ENCODE assay signal across 7 mouse cellular contexts in the genomic region with DNA sequence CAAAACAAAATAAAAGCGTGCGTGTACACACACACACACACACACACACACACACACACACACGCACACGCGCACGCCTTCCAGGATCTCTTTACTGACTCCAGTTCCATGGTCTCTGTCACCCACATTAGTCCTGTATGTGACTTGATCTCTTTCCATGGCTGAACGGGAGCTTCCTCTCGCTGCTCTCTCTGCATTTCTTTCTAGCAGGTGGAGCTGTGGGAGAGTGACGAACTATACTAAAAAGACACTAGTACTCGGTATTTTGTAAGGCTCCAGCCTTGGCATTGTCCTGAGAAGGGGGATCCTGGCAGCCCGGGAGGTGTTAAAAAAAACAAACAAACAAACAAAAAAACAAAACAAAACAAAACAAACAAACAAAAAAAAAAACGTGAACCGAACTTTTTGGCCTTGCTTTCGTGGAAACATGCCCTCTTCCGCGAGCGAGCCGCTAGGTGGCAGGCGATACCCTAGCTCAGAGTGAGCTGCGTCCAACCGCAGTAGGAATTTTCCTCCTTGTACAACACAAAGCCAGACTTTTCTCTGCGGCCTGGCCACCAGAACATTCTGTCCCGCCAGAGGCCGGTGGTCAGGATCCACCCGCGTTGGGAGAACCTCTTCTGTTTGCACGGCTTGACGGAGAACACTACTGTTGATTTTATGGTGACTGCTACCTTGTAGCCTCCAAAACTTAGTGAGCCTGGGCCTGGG. TPM values are rescaled to one million over a fixed set of nuclear protein-coding genes. Genes with fewer than 3 reads are reported as not detected.
A peak's percentile ranks its signal among the peaks of the same experiment; 100 is the strongest.
DNase-seq lines count a peak whose midpoint lies in the region; ATAC-seq lines count a peak whose summit lies in the region.

No protein-coding gene starts in this region.

- H3K4me1 ChIP-seq in embryonic facial prominence, embryonic 12.5 days, result peaks cover 12% of the 10 kb centered on the region; the same call in 1 of the 2 replicates
- no peaks in the 10 kb centered on the region for H3K4me1 ChIP-seq in limb, embryonic 11.5 days (ENCODE audit: control insufficient read depth, insufficient read depth, low read length)
- H3K4me1 ChIP-seq in midbrain, embryonic 13.5 days (replicated peaks), result peaks cover 9% of the 10 kb centered on the region

- H3K36me3 ChIP-seq in embryonic facial prominence, embryonic 12.5 days, result no peaks in the 10 kb centered on the region
- no peaks in the 10 kb centered on the region for H3K36me3 ChIP-seq in limb, embryonic 11.5 days (ENCODE audit: control insufficient read depth, insufficient read depth, low read length)
- no peaks in the 10 kb centered on the region for H3K36me3 ChIP-seq in midbrain, embryonic 13.5 days

- H3K4me2 ChIP-seq in embryonic facial prominence, embryonic 12.5 days (replicated peaks), result peak overlapping the region; percentile 16
- H3K4me2 ChIP-seq in limb, embryonic 11.5 days (ENCODE audit: low read depth, severe bottlenecking), result no peak overlapping the region; the same call in 1 of the 2 replicates
- no peak overlapping the region for H3K4me2 ChIP-seq in midbrain, embryonic 13.5 days (replicated peaks)

- H3K9me3 ChIP-seq in embryonic facial prominence, embryonic 12.5 days, result no peaks in the 10 kb centered on the region
- H3K9me3 ChIP-seq in limb, embryonic 11.5 days (ENCODE audit: control insufficient read depth, low read length), result no peaks in the 10 kb centered on the region
- H3K9me3 ChIP-seq in midbrain, embryonic 13.5 days, result no peaks in the 10 kb centered on the region

- WGBS in embryonic facial prominence, embryonic 12.5 days, result 27% methylated on average over 28 of the region's 28 CpGs
- WGBS in limb, embryonic 11.5 days, result 29% methylated on average over 28 of the region's 28 CpGs
- 26% methylated on average over 28 of the region's 28 CpGs for WGBS in midbrain, embryonic 13.5 days

- DNase-seq in adrenal gland, postnatal 10 days, result peak; percentile 90
- peak; percentile 91 to 92 for DNase-seq in heart, adult 18-20 months
- DNase-seq in kidney, adult 18-20 months, result peak; percentile 87
- peak; percentile 87 for DNase-seq in limb, embryonic 11.5 days (ENCODE audit: low spot score)
- DNase-seq in spleen, adult 12 weeks (ENCODE audit: low spot score), result peak; percentile 67

- ATAC-seq in embryonic facial prominence, embryonic 12.5 days (ENCODE audit: insufficient number of reproducible peaks, insufficient read depth, low FRiP score, low TSS enrichment), result peak; percentile 22; the same call in 1 of the 2 replicates
- peak; percentile 70; the same call in 1 of the 2 replicates for ATAC-seq in limb, embryonic 11.5 days (ENCODE audit: insufficient number of reproducible peaks, low FRiP score, low TSS enrichment, low read depth)
- ATAC-seq in midbrain, embryonic 13.5 days, result peak; percentile 81

- no peak overlapping the region for H3K27ac ChIP-seq in embryonic facial prominence, embryonic 12.5 days
- H3K27ac ChIP-seq in limb, embryonic 11.5 days (replicated peaks; ENCODE audit: low read depth, low read length), result no peak overlapping the region
- H3K27ac ChIP-seq in midbrain, embryonic 13.5 days, result no peak overlapping the region

- H3K9ac ChIP-seq in embryonic facial prominence, embryonic 12.5 days, result no peak overlapping the region
- H3K9ac ChIP-seq in limb, embryonic 11.5 days (ENCODE audit: low read length), result 0 out of 2 replicates have a peak overlapping the region, but pooled peaks have one; percentile 34
- no peak overlapping the region for H3K9ac ChIP-seq in midbrain, embryonic 13.5 days (replicated peaks)

- H3K4me3 ChIP-seq in embryonic facial prominence, embryonic 12.5 days, result no peak overlapping the region
- no peak overlapping the region for H3K4me3 ChIP-seq in limb, embryonic 11.5 days (ENCODE audit: low read depth, low read length)
- no peak overlapping the region for H3K4me3 ChIP-seq in midbrain, embryonic 13.5 days (replicated peaks)

- no peaks in the 10 kb centered on the region for H3K27me3 ChIP-seq in embryonic facial prominence, embryonic 12.5 days
- no peaks in the 10 kb centered on the region for H3K27me3 ChIP-seq in limb, embryonic 11.5 days (ENCODE audit: control insufficient read depth, insufficient read depth, low read length)
- H3K27me3 ChIP-seq in midbrain, embryonic 13.5 days, result no peaks in the 10 kb centered on the region; the same call in 1 of the 2 replicates

RNA-seq across cellular contexts. Expression of a gene that starts 9.9 kb away (rescaled TPM):
- 1 to 10 TPM; 6.5 to 6.9 TPM for total RNA-seq in adrenal gland, postnatal 10 days (2021)
- 5.0 and 6.6 TPM in 2 replicates for polyA plus RNA-seq in embryonic facial prominence, embryonic 12.5 days (2016; fragmentation: Nextera tagmentation; extraction: Ambion mirVana)
- 1 to 10 TPM; 1.5 to 1.7 TPM for total RNA-seq in heart, adult 18-20 months (2021)
- 2.7 and 2.8 TPM in 2 replicates for polyA plus RNA-seq in limb, embryonic 11.5 days (2014; fragmentation: Nextera tagmentation; extraction: Ambion mirVana)
- 9.7 and 10.8 TPM in 2 replicates for polyA plus RNA-seq in midbrain, embryonic 13.5 days (2015; fragmentation: Nextera tagmentation; extraction: Ambion mirVana)

RNA-seq across cellular contexts. Expression of a gene that starts 40.4 kb away (rescaled TPM):
- total RNA-seq in adrenal gland, postnatal 10 days (2021), result 10 to 100 TPM; 17.7 to 20.7 TPM
- polyA plus RNA-seq in embryonic facial prominence, embryonic 12.5 days (2016; fragmentation: Nextera tagmentation; extraction: Ambion mirVana), result 36.9 and 38.1 TPM in 2 replicates
- total RNA-seq in heart, adult 18-20 months (2021), result 1 to 10 TPM; 1.5 to 2.2 TPM
- 33.2 and 39.4 TPM in 2 replicates for polyA plus RNA-seq in limb, embryonic 11.5 days (2014; fragmentation: Nextera tagmentation; extraction: Ambion mirVana)
- 145 and 152 TPM in 2 replicates for polyA plus RNA-seq in midbrain, embryonic 13.5 days (2015; fragmentation: Nextera tagmentation; extraction: Ambion mirVana)

RNA-seq across cellular contexts. Expression of a gene that starts 51.5 kb away (rescaled TPM):
- 10 to 100 TPM; 57.5 to 59.1 TPM for total RNA-seq in adrenal gland, postnatal 10 days (2021)
- 222 and 225 TPM in 2 replicates for polyA plus RNA-seq in embryonic facial prominence, embryonic 12.5 days (2016; fragmentation: Nextera tagmentation; extraction: Ambion mirVana)
- 10 to 100 TPM; 28.7 to 29.5 TPM for total RNA-seq in heart, adult 18-20 months (2021)
- 282 and 286 TPM in 2 replicates for polyA plus RNA-seq in limb, embryonic 11.5 days (2014; fragmentation: Nextera tagmentation; extraction: Ambion mirVana)
- 194 and 201 TPM in 2 replicates for polyA plus RNA-seq in midbrain, embryonic 13.5 days (2015; fragmentation: Nextera tagmentation; extraction: Ambion mirVana)

Comparison
In these comparisons a context has a peak if more than half of its experiments do, and no peak if none do; other contexts are left out.
1. ATAC-seq: peak in every context shown above with its lines; median percentile 81 in midbrain, embryonic 13.5 days; 70 in limb, embryonic 11.5 days; 22 in embryonic facial prominence, embryonic 12.5 days.